In the genomic region with DNA sequence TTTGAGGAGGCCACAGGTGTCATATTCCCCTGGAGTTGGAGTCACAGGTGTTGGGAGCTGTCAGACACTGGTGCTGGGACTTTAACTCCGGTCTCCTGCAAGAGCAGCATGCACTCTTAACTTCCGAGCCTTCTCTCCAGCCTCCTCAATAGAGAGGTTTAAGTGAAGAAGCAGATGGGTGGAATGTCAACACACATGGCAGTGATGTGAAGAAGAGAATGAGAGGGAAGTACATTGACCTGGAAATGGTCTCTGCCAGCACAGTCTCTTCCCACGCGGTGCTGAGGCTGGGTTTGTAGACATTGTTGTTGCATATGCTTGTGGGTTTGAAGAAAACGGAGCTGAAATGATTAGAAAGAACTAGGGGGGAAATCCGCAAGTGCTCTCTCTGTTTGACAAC, we compare ENCODE assay signal across 29 mouse cellular contexts.
DNase-seq lines count a peak whose midpoint lies in the region; ATAC-seq and TF ChIP-seq lines count a peak whose summit lies in the region.
"Had no signal": no experiment of that assay in that cellular context is flagged by ENCODE, and none has a peak within 500 bp of the region (broad histone marks: within the 10 kb centered on the region; RNA-seq: fewer than 3 reads in every experiment).

No protein-coding gene starts in this region.

- no peaks in the 10 kb centered on the region for H3K36me3 ChIP-seq in CH12.LX (replicated peaks in 1 of 2; ENCODE audit: control insufficient read depth in 1 of 2, insufficient read depth in 1 of 2, low read length in 1 of 2)
- no peaks in the 10 kb centered on the region for H3K36me3 ChIP-seq in midbrain, embryonic 13.5 days
- H3K36me3 ChIP-seq in midbrain, embryonic 14.5 days (ENCODE audit: control insufficient read depth, insufficient read depth, low read length): no peaks in the 10 kb centered on the region
- H3K36me3 ChIP-seq: embryonic facial prominence, embryonic 12.5 days; embryonic facial prominence, embryonic 15.5 days; heart, embryonic 10.5 days; heart, embryonic 13.5 days had no signal

- no peak for TF ChIP-seq EP300 in CH12.LX (IDR thresholded peaks at IDR 0.05; ENCODE audit: low read length)

- TF ChIP-seq CTCF in CH12.LX (conservative IDR thresholded peaks at IDR 0.05 in 1 of 2, IDR thresholded peaks at IDR 0.05 in 1 of 2; ENCODE audit: low read depth in 2 of 2, low read length in 2 of 2): no peak

- no peaks in the 10 kb centered on the region for H3K27me3 ChIP-seq in CH12.LX (replicated peaks)
- no peaks in the 10 kb centered on the region for H3K27me3 ChIP-seq in midbrain, embryonic 13.5 days
- no peaks in the 10 kb centered on the region for H3K27me3 ChIP-seq in midbrain, embryonic 14.5 days (ENCODE audit: control insufficient read depth, insufficient read depth, low read length)
- H3K27me3 ChIP-seq: embryonic facial prominence, embryonic 12.5 days; embryonic facial prominence, embryonic 15.5 days; heart, embryonic 13.5 days had no signal

- H3K9me3 ChIP-seq in CH12.LX (replicated peaks; ENCODE audit: low read length): no peaks in the 10 kb centered on the region
- H3K9me3 ChIP-seq in midbrain, embryonic 13.5 days: no peaks in the 10 kb centered on the region
- H3K9me3 ChIP-seq in midbrain, embryonic 14.5 days (ENCODE audit: control insufficient read depth, low read length): no peaks in the 10 kb centered on the region
- H3K9me3 ChIP-seq: embryonic facial prominence, embryonic 12.5 days; embryonic facial prominence, embryonic 15.5 days; heart, embryonic 10.5 days; heart, embryonic 13.5 days had no signal

- DNase-seq in frontal cortex, postnatal 10 days (ENCODE audit: low spot score in 2 of 2): no peak
- peak; percentile 3 for DNase-seq in lung, postnatal 36 days
- no peak for DNase-seq in lung, postnatal 25 days (ENCODE audit: low spot score)
- DNase-seq in CH12.LX (ENCODE audit: extremely low read depth): no peak
- DNase-seq in brain, adult 2 months (ENCODE audit: low read depth, low spot score): peak; percentile 64
- DNase-seq in midbrain, embryonic 14.5 days: no peak
- DNase-seq: adrenal gland, adult 8-10 months; adrenal gland, postnatal 25 days; cerebellum, adult 18-20 months; cerebellum, adult 9-10 months; cerebellum, postnatal 14 days; forebrain, postnatal 0 days; gastrocnemius, postnatal 10 days; gastrocnemius, postnatal 36 days; heart, adult 2 months; heart, postnatal 14 days; heart, postnatal 4 days had no signal

- dilution Hi-C loops in CH12.LX (cut with MboI; ENCODE audit: extremely low pct_ligation_motif_present, extremely low pct_unique_long_range_greater_than_20kb, low sequenced_read_pairs): no loop called here

- TF ChIP-seq RAD21 in CH12.LX (IDR thresholded peaks at IDR 0.05; ENCODE audit: low read depth, low read length): no peak

- no peaks in the 10 kb centered on the region for H3K79me2 ChIP-seq in CH12.LX (replicated peaks; ENCODE audit: control insufficient read depth, extremely low read depth, insufficient read depth, poor library complexity, severe bottlenecking)

- ATAC-seq in frontal cortex, adult (ENCODE audit: low TSS enrichment): peak; percentile 96
- no peak for ATAC-seq in midbrain, embryonic 13.5 days
- no peak for ATAC-seq in midbrain, embryonic 14.5 days (ENCODE audit: low FRiP score, low TSS enrichment)
- ATAC-seq: activated CD4-positive, CD25-positive, alpha-beta regulatory T cell, adult 4 months; CD4-positive, CD25-positive, alpha-beta regulatory T cell, adult 4 months; forebrain, embryonic 14.5 days; forebrain, postnatal 0 days; hindbrain, postnatal 0 days; inflammation-experienced regulatory T-cells, adult 6 months had no signal

- in situ Hi-C loops in CH12.LX (cut with MboI; ENCODE audit: low pct_ligation_motif_present, low pct_unique_long_range_greater_than_20kb, low sequenced_read_pairs): no loop called here

- WGBS in midbrain, embryonic 13.5 days: 88% methylated on average over 6 of the region's 6 CpGs
- WGBS in midbrain, embryonic 14.5 days: 90% methylated on average over 6 of the region's 6 CpGs

- no peak overlapping the region for H3K4me3 ChIP-seq in CH12.LX (replicated peaks in 1 of 3; ENCODE audit: low read depth in 2 of 3, low read length in 2 of 3, poor library complexity in 1 of 3)
- H3K4me3 ChIP-seq in midbrain, embryonic 13.5 days (replicated peaks): no peak overlapping the region
- no peak overlapping the region for H3K4me3 ChIP-seq in midbrain, embryonic 14.5 days (replicated peaks; ENCODE audit: low read depth, low read length)
- H3K4me3 ChIP-seq: embryonic facial prominence, embryonic 12.5 days; embryonic facial prominence, embryonic 15.5 days; heart, adult 2 months; heart, embryonic 10.5 days; heart, embryonic 13.5 days had no signal

- peaks cover 3 to 5% of the 10 kb centered on the region in 2 experiments; a peak in 3 of 4 replicates for H3K4me1 ChIP-seq in CH12.LX (ENCODE audit: control insufficient read depth in 1 of 2, insufficient read depth in 2 of 2)
- H3K4me1 ChIP-seq in midbrain, embryonic 13.5 days (replicated peaks): no peaks in the 10 kb centered on the region
- no peaks in the 10 kb centered on the region for H3K4me1 ChIP-seq in midbrain, embryonic 14.5 days (ENCODE audit: control insufficient read depth, insufficient read depth, low read length)
- H3K4me1 ChIP-seq: embryonic facial prominence, embryonic 12.5 days; embryonic facial prominence, embryonic 15.5 days; heart, embryonic 10.5 days had no signal

- H3K9ac ChIP-seq in CH12.LX (ENCODE audit: insufficient read depth, low read depth): no peak overlapping the region
- no peak overlapping the region for H3K9ac ChIP-seq in midbrain, embryonic 13.5 days (replicated peaks)
- no peak overlapping the region for H3K9ac ChIP-seq in midbrain, embryonic 14.5 days (replicated peaks; ENCODE audit: low read length)
- H3K9ac ChIP-seq: embryonic facial prominence, embryonic 12.5 days; embryonic facial prominence, embryonic 15.5 days; forebrain, postnatal 0 days; heart, embryonic 13.5 days; hindbrain, embryonic 14.5 days had no signal

- TF ChIP-seq POLR2A in CH12.LX (IDR thresholded peaks at IDR 0.05; ENCODE audit: low read depth, low read length): no peak

- H3K4me2 ChIP-seq in CH12.LX (ENCODE audit: insufficient read depth, low read depth, poor library complexity, severe bottlenecking): peak overlapping the region; percentile 24; the same call in 1 of the 2 replicates
- H3K4me2 ChIP-seq in midbrain, embryonic 13.5 days (replicated peaks): no peak overlapping the region
- H3K4me2 ChIP-seq in midbrain, embryonic 14.5 days (ENCODE audit: low read length): no peak overlapping the region
- H3K4me2 ChIP-seq: embryonic facial prominence, embryonic 12.5 days; embryonic facial prominence, embryonic 15.5 days; heart, embryonic 13.5 days; hindbrain, embryonic 14.5 days had no signal

- no peak overlapping the region for H3K27ac ChIP-seq in CH12.LX (ENCODE audit: insufficient read depth, low read depth)
- no peak overlapping the region for H3K27ac ChIP-seq in midbrain, embryonic 13.5 days
- H3K27ac ChIP-seq in midbrain, embryonic 14.5 days (replicated peaks; ENCODE audit: low read depth, low read length): no peak overlapping the region
- H3K27ac ChIP-seq: embryonic facial prominence, embryonic 12.5 days; embryonic facial prominence, embryonic 15.5 days; heart, adult 2 months; heart, embryonic 10.5 days; heart, embryonic 13.5 days; hindbrain, embryonic 14.5 days; hindbrain, postnatal 0 days had no signal

TF ChIP-seq in CH12.LX, 34 proteins besides CTCF, POLR2A, EP300 and RAD21:
- no peak for TF ChIP-seq NELFE (IDR thresholded peaks at IDR 0.05; ENCODE audit: low read depth, low read length)
- TF ChIP-seq BHLHE40 (IDR thresholded peaks at IDR 0.05; ENCODE audit: low read depth, low read length): no peak
- no peak for TF ChIP-seq USF2 (conservative IDR thresholded peaks at IDR 0.05; ENCODE audit: low read depth, low read length)
- no peak for TF ChIP-seq CHD2 (IDR thresholded peaks at IDR 0.05; ENCODE audit: low read length)
- TF ChIP-seq USF1 (IDR thresholded peaks at IDR 0.05; ENCODE audit: low read depth, low read length): no peak
- no peak for TF ChIP-seq NRF1 (IDR thresholded peaks at IDR 0.05; ENCODE audit: low read depth, low read length)
- no peak for TF ChIP-seq MYC (IDR thresholded peaks at IDR 0.05; ENCODE audit: low read depth, low read length)
- TF ChIP-seq ETS1 (conservative IDR thresholded peaks at IDR 0.05; ENCODE audit: low read depth, low read length): no peak

Comparison
In these comparisons a context has a peak if more than half of its experiments do, and no peak if none do; other contexts are left out.
1. DNase-seq: peak in lung, postnatal 36 days (single experiment) and brain, adult 2 months (single experiment); none in frontal cortex, postnatal 10 days (0 of 2), lung, postnatal 25 days (single experiment), CH12.LX (single experiment) and midbrain, embryonic 14.5 days (single experiment).